Mouse (Mus musculus): ENCODE data around the gene Gjb3.

DNA sequence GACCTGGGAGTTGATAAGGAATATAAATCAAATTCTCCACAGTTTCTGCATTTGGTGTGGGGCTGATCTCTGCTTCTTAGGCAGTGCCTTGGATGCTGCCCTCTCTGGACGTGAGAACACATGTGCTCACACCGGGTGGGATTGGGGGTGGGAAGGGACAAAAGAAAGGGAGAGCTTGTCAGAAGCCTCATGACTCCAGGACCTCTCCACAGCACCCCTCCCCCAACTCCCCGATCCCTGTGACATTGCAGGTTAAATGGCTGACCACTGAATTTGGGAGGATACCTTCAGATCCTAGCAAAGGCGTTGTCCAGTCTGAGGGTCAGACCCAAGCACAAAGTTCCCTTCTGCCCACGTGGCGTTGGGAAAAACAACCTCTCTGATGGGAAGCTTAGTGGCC, 33.8 kb upstream of the Gjb3 start:
- TF ChIP-seq EP300 (IDR thresholded peaks at IDR 0.05; ENCODE audit: low read depth), result no peak
- TF ChIP-seq CTCF (IDR thresholded peaks at IDR 0.05; ENCODE audit: low read depth), result no peak

All from liver, postnatal 0 days (tissue).